Mouse (Mus musculus): ENCODE results near the gene Eng.

Gene Eng

GRCm38 (mm10) chr2:32681754-32682153 is 35.4 kb downstream of the Eng start:
- no peak for DNase-seq (ENCODE audit: low spot score)

GRCm38 (mm10) chr2:32682721-32683417 is 36.5 kb downstream of the Eng start:
- DNase-seq (ENCODE audit: low spot score): no peak

- DNase-seq (ENCODE audit: low spot score): no peak
These were observed 37.3 kb downstream of the Eng start for GRCm38 (mm10) chr2:32683701-32684100.

GRCm38 (mm10) chr2:32684681-32685428 is 38.5 kb downstream of the Eng start:
- DNase-seq (ENCODE audit: low spot score): no peak

GRCm38 (mm10) chr2:32685807-32686206 is 39.4 kb downstream of the Eng start:
- DNase-seq (ENCODE audit: low spot score): no peak

- no peak for DNase-seq (ENCODE audit: low spot score)
These were observed 40.2 kb downstream of the Eng start for GRCm38 (mm10) chr2:32686640-32687039.

- DNase-seq (ENCODE audit: low spot score): no peak
These were observed 41.2 kb downstream of the Eng start for GRCm38 (mm10) chr2:32687562-32687961.

- peak; percentile 91 for DNase-seq (ENCODE audit: low spot score)
These were observed 43.0 kb downstream of the Eng start for GRCm38 (mm10) chr2:32689420-32689819.

GRCm38 (mm10) chr2:32691041-32691440 is 44.6 kb downstream of the Eng start:
- no peak for DNase-seq (ENCODE audit: low spot score)

GRCm38 (mm10) chr2:32692496-32692895 is 46.1 kb downstream of the Eng start:
- no peak for DNase-seq (ENCODE audit: low spot score)

GRCm38 (mm10) chr2:32693282-32693681 is 46.9 kb downstream of the Eng start:
- DNase-seq (ENCODE audit: low spot score): no peak

- DNase-seq (ENCODE audit: low spot score): peak; percentile 96
These were observed 47.5 kb downstream of the Eng start for GRCm38 (mm10) chr2:32693823-32694411.

- DNase-seq (ENCODE audit: low spot score): no peak
These were observed 48.3 kb downstream of the Eng start for GRCm38 (mm10) chr2:32694691-32695090.

GRCm38 (mm10) chr2:32699680-32700079 is 53.3 kb downstream of the Eng start:
- DNase-seq (ENCODE audit: low spot score): no peak

GRCm38 (mm10) chr2:32700966-32701743 is 54.8 kb downstream of the Eng start:
- no peak for DNase-seq (ENCODE audit: low spot score)

GRCm38 (mm10) chr2:32703046-32703445 is 56.7 kb downstream of the Eng start:
- DNase-seq (ENCODE audit: low spot score): no peak

GRCm38 (mm10) chr2:32704021-32704421 is 57.6 kb downstream of the Eng start, which contains the start of gene Fpgs:
Gene Fpgs (minus strand): TSS chr2:32704145.
- no peak for DNase-seq (ENCODE audit: low spot score)

GRCm38 (mm10) chr2:32705018-32705417 is 58.6 kb downstream of the Eng start:
- DNase-seq (ENCODE audit: low spot score): no peak

GRCm38 (mm10) chr2:32706971-32707370 is 60.6 kb downstream of the Eng start:
- DNase-seq (ENCODE audit: low spot score): no peak

GRCm38 (mm10) chr2:32708643-32709042 is 62.2 kb downstream of the Eng start:
- DNase-seq (ENCODE audit: low spot score): peak; percentile 75

- DNase-seq (ENCODE audit: low spot score): no peak
These were observed 63.2 kb downstream of the Eng start for GRCm38 (mm10) chr2:32709521-32710137.

GRCm38 (mm10) chr2:32710425-32710824 is 64.0 kb downstream of the Eng start:
- no peak for DNase-seq (ENCODE audit: low spot score)
